Mouse (Mus musculus) hindbrain, embryonic 10.5 days (tissue): ENCODE results near the gene Tap1. TPM values are rescaled to one million over a fixed set of nuclear protein-coding genes. Genes with fewer than 3 reads are reported as not detected.
A peak's percentile ranks its signal among the peaks of the same experiment; 100 is the strongest.
"Not testable (repeated sequence)": the region's sequence is repeated elsewhere in the genome, so short reads cannot be mapped to it uniquely, and the experiment has no call there.

Source experiments
- DNase-seq: peaks from one replicate; pipeline ENCODE4 v3.0.0-alpha.2; 2017; ENCODE audit warnings: low spot score
- H3K27ac ChIP-seq: fragments of 300-500 bp; sonication (generic); 2 replicates; pipeline ENCODE4 v1.5.1; 2016; ENCODE audit warnings: mild to moderate bottlenecking, moderate library complexity
- H3K27me3 ChIP-seq: fragments of 300-500 bp; sonication (generic); 2 replicates; pipeline ENCODE4 v1.6.1; 2016; ENCODE audit warnings: mild to moderate bottlenecking; ENCODE audit not compliant: poor library complexity, insufficient read depth, severe bottlenecking
- H3K36me3 ChIP-seq: fragments of 300-500 bp; sonication (generic); 2 replicates; pipeline ENCODE4 v1.6.1; 2016; ENCODE audit warnings: mild to moderate bottlenecking, moderate library complexity
- H3K4me1 ChIP-seq: fragments of 300-500 bp; sonication (generic); replicated peaks from 2 replicates; pipeline ENCODE4 v1.6.1; 2016; ENCODE audit warnings: mild to moderate bottlenecking
- H3K4me3 ChIP-seq: fragments of 300-500 bp; sonication (generic); 2 replicates; pipeline ENCODE4 v1.5.1; 2016; ENCODE audit warnings: mild to moderate bottlenecking, moderate library complexity
- H3K9me3 ChIP-seq: fragments of 300-500 bp; sonication (generic); 2 replicates; pipeline ENCODE4 v1.6.1; 2016; ENCODE audit warnings: mild to moderate bottlenecking, moderate library complexity
- WGBS: fragments of 180-500 bp; shearing (Covaris S2); methylation state at CpG from one replicate; pipeline ENCODE4 v1.1.7; 2016; 5-methylcytosine and 5-hydroxymethylcytosine counted together
- polyA plus RNA-seq: library from polyadenylated mRNA; unstranded; fragments of >200 nt; fragmentation: Nextera tagmentation; extraction: Ambion mirVana; gene quantifications from 2 replicates; pipeline ENCODE4 v1.2.1, GENCODE M21; 2016

The Tap1 gene
- polyA plus RNA-seq = 1.7 TPM in 2 replicates

GRCm38 (mm10) chr17:34187261-34187916 lies at the start of gene Tap1, which contains the start of gene Psmb9:
TSS of gene Tap1 (plus strand) at chr17:34187553.
TSS of gene Psmb9 (minus strand) at chr17:34187764.
- Histone ChIP-seq H3K4me3 (peak within 1 kb of the TSS; percentile 56), H3K27me3 (peaks cover 92% of the 10 kb centered on the region), H3K36me3 (no peaks in the 10 kb centered on the region), H3K27ac (peak within 1 kb of the TSS; percentile 57), H3K4me1 (peaks cover 19% of the 10 kb centered on the region), H3K9me3 (no peaks in the 10 kb centered on the region)
- under 1% methylated on average over 46 of the region's 46 CpGs for WGBS
- peak; percentile 92 for DNase-seq

GRCm38 (mm10) chr17:34137601-34138000 lies 49.8 kb upstream of the Tap1 start:
- 72% methylated on average over 7 of the region's 7 CpGs for WGBS
- Histone ChIP-seq H3K4me3 (no peak overlapping the region), H3K27ac (no peak overlapping the region), H3K4me1 (peaks cover 34% of the 10 kb centered on the region), H3K36me3 (no peaks in the 10 kb centered on the region), H3K27me3 (peaks cover 61% of the 10 kb centered on the region), H3K9me3 (no peaks in the 10 kb centered on the region)
- no peak for DNase-seq

GRCm38 (mm10) chr17:34138655-34139054 lies 48.7 kb upstream of the Tap1 start:
- H3K36me3 ChIP-seq = no peaks in the 10 kb centered on the region
- 70% methylated on average over 7 of the region's 7 CpGs for WGBS
- no peak overlapping the region for H3K27ac ChIP-seq
- H3K9me3 ChIP-seq = no peaks in the 10 kb centered on the region
- peaks cover 44% of the 10 kb centered on the region for H3K4me1 ChIP-seq
- H3K4me3 ChIP-seq = peak overlapping the region; percentile 49; the same call in 1 of the 2 replicates
- DNase-seq = no peak
- peaks cover 61% of the 10 kb centered on the region for H3K27me3 ChIP-seq

GRCm38 (mm10) chr17:34139416-34139815 lies 47.9 kb upstream of the Tap1 start:
- H3K4me3 ChIP-seq = peak overlapping the region; percentile 49

GRCm38 (mm10) chr17:34140240-34140639 lies 47.1 kb upstream of the Tap1 start:
- DNase-seq = no peak
- H3K4me1 ChIP-seq = peaks cover 44% of the 10 kb centered on the region
- 15% methylated on average over 5 of the region's 5 CpGs for WGBS
- peaks cover 61% of the 10 kb centered on the region for H3K27me3 ChIP-seq
- no peaks in the 10 kb centered on the region for H3K36me3 ChIP-seq
- no peak overlapping the region for H3K27ac ChIP-seq
- H3K4me3 ChIP-seq = peak overlapping the region; percentile 49; the same call in 1 of the 2 replicates
- H3K9me3 ChIP-seq = no peaks in the 10 kb centered on the region

More at GRCm38 (mm10) chr17:34139416-34139815, 47.9 kb upstream of the Tap1 start:
- WGBS = 1% methylated on average over 16 of the region's 16 CpGs
- H3K36me3 ChIP-seq = no peaks in the 10 kb centered on the region
- H3K27me3 ChIP-seq = peaks cover 61% of the 10 kb centered on the region
- no peak overlapping the region for H3K27ac ChIP-seq
- no peaks in the 10 kb centered on the region for H3K9me3 ChIP-seq
- DNase-seq = peak; percentile 56
- H3K4me1 ChIP-seq = peaks cover 44% of the 10 kb centered on the region

- 53% methylated on average over 4 of the region's 4 CpGs for WGBS
Observed at GRCm38 (mm10) chr17:34141448-34141847, 45.9 kb upstream of the Tap1 start.

GRCm38 (mm10) chr17:34142456-34143010 lies 44.8 kb upstream of the Tap1 start:
- no peak for DNase-seq
- 80% methylated on average over 7 of the region's 7 CpGs for WGBS

More at GRCm38 (mm10) chr17:34141448-34141847, 45.9 kb upstream of the Tap1 start:
- Histone ChIP-seq H3K36me3 (no peaks in the 10 kb centered on the region), H3K9me3 (no peaks in the 10 kb centered on the region), H3K27me3 (peaks cover 51% of the 10 kb centered on the region), H3K4me1 (peaks cover 37% of the 10 kb centered on the region), H3K4me3 (no peak overlapping the region), H3K27ac (no peak overlapping the region)
- DNase-seq = no peak

GRCm38 (mm10) chr17:34143033-34143432 lies 44.3 kb upstream of the Tap1 start, which contains the start of gene H2-DMb2:
TSS of gene H2-DMb2 (plus strand) at chr17:34143307.
- peaks cover 35% of the 10 kb centered on the region for H3K27me3 ChIP-seq
- no peak for DNase-seq
- H3K27ac ChIP-seq = no peak within 1 kb of the TSS
- peaks cover 34% of the 10 kb centered on the region for H3K4me1 ChIP-seq
- H3K9me3 ChIP-seq = no peaks in the 10 kb centered on the region
- H3K36me3 ChIP-seq = no peaks in the 10 kb centered on the region
- H3K4me3 ChIP-seq = no peak within 1 kb of the TSS
- 37% methylated on average over 7 of the region's 7 CpGs for WGBS

More at GRCm38 (mm10) chr17:34142456-34143010, 44.8 kb upstream of the Tap1 start:
- H3K4me1 ChIP-seq = peaks cover 37% of the 10 kb centered on the region
- peaks cover 40% of the 10 kb centered on the region for H3K27me3 ChIP-seq
- no peaks in the 10 kb centered on the region for H3K36me3 ChIP-seq
- H3K27ac ChIP-seq = no peak overlapping the region
- H3K9me3 ChIP-seq = no peaks in the 10 kb centered on the region
- no peak overlapping the region for H3K4me3 ChIP-seq

- Histone ChIP-seq H3K4me1 (peaks cover 34% of the 10 kb centered on the region), H3K27ac (no peak overlapping the region), H3K4me3 (no peak overlapping the region), H3K9me3 (no peaks in the 10 kb centered on the region), H3K27me3 (peaks cover 31% of the 10 kb centered on the region), H3K36me3 (no peaks in the 10 kb centered on the region)
- DNase-seq = no peak
- 70% methylated on average over 5 of the region's 5 CpGs for WGBS
Observed at GRCm38 (mm10) chr17:34143461-34143860, 43.9 kb upstream of the Tap1 start.

GRCm38 (mm10) chr17:34144221-34144620 lies 43.1 kb upstream of the Tap1 start:
- H3K4me1 ChIP-seq = peaks cover 26% of the 10 kb centered on the region
- not testable (repeated sequence) for DNase-seq, H3K9me3 ChIP-seq, H3K36me3 ChIP-seq, H3K27ac ChIP-seq, H3K4me3 ChIP-seq
- H3K27me3 ChIP-seq = peaks cover 24% of the 10 kb centered on the region
- WGBS = 89% methylated on average over 4 of the region's 4 CpGs

GRCm38 (mm10) chr17:34144960-34145371 lies 42.4 kb upstream of the Tap1 start:
- H3K4me1 ChIP-seq = peaks cover 19% of the 10 kb centered on the region
- H3K4me3 ChIP-seq = no peak overlapping the region
- H3K27ac ChIP-seq = no peak overlapping the region
- H3K27me3 ChIP-seq = peaks cover 16% of the 10 kb centered on the region
- no peaks in the 10 kb centered on the region for H3K9me3 ChIP-seq
- WGBS = 76% methylated on average over 3 of the region's 3 CpGs
- DNase-seq = no peak
- H3K36me3 ChIP-seq = no peaks in the 10 kb centered on the region

- no peak for DNase-seq
- Histone ChIP-seq H3K36me3 (no peaks in the 10 kb centered on the region), H3K27me3 (no peaks in the 10 kb centered on the region), H3K4me1 (no peaks in the 10 kb centered on the region), H3K9me3 (no peaks in the 10 kb centered on the region), H3K27ac (no peak within 1 kb of the TSS), H3K4me3 (no peak within 1 kb of the TSS)
- WGBS = 62% methylated on average over 4 of the region's 4 CpGs
Observed at GRCm38 (mm10) chr17:34152923-34153322, 34.4 kb upstream of the Tap1 start, which contains the start of gene H2-DMb1. TSS of gene H2-DMb1 (plus strand) at chr17:34153072.

- WGBS = 64% methylated on average over 5 of the region's 5 CpGs
- Histone ChIP-seq H3K27me3 (no peaks in the 10 kb centered on the region), H3K4me1 (no peaks in the 10 kb centered on the region), H3K4me3 (no peak overlapping the region), H3K9me3 (no peaks in the 10 kb centered on the region), H3K27ac (no peak overlapping the region), H3K36me3 (no peaks in the 10 kb centered on the region)
- DNase-seq = no peak
Observed at GRCm38 (mm10) chr17:34155534-34155933, 31.8 kb upstream of the Tap1 start.
